Mouse (Mus musculus) hindbrain, embryonic 15.5 days (tissue): Measurements from ENCODE around the gene Mrpl42. TPM values are rescaled to one million over a fixed set of nuclear protein-coding genes. Genes with fewer than 3 reads are reported as not detected.
A peak's percentile ranks its signal among the peaks of the same experiment; 100 is the strongest.

ENCODE experiments used
- ATAC-seq: fragments of 200-750 bp; cut with Nextera tagmentation; 2 replicates; pipeline ENCODE4 v1.8.0; 2017; ENCODE audit warnings: low read depth, moderate number of reproducible peaks, moderate TSS enrichment; ENCODE audit not compliant: low FRiP score
- H3K27ac ChIP-seq: fragments of 300-500 bp; sonication (generic); replicated peaks from 2 replicates; pipeline ENCODE4 v1.5.1; 2015; ENCODE audit warnings: mild to moderate bottlenecking, inconsistent platforms
- H3K27me3 ChIP-seq: fragments of 300-500 bp; sonication (generic); 2 replicates; pipeline ENCODE4 v1.6.1; 2015; ENCODE audit warnings: control low read depth, inconsistent platforms
- H3K36me3 ChIP-seq: fragments of 300-500 bp; sonication (generic); 2 replicates; pipeline ENCODE4 v1.6.1; 2015; ENCODE audit warnings: control low read depth, inconsistent platforms
- H3K4me1 ChIP-seq: fragments of 300-500 bp; sonication (generic); replicated peaks from 2 replicates; pipeline ENCODE4 v1.6.1; 2015; ENCODE audit warnings: control low read depth, inconsistent platforms
- H3K4me2 ChIP-seq: fragments of 300-500 bp; sonication (generic); 2 replicates; pipeline ENCODE4 v1.6.1; 2015; ENCODE audit warnings: moderate library complexity, mild to moderate bottlenecking, inconsistent platforms
- H3K4me3 ChIP-seq: fragments of 300-500 bp; sonication (generic); 2 replicates; pipeline ENCODE4 v1.5.1; 2015; ENCODE audit warnings: mild to moderate bottlenecking, inconsistent platforms
- H3K9ac ChIP-seq: fragments of 300-500 bp; sonication (generic); 2 replicates; pipeline ENCODE4 v1.6.1; 2015; ENCODE audit warnings: inconsistent platforms
- H3K9me3 ChIP-seq: fragments of 300-500 bp; sonication (generic); 2 replicates; pipeline ENCODE4 v1.6.1; 2016; ENCODE audit warnings: control low read depth, inconsistent platforms
- WGBS: fragments of 180-500 bp; shearing (Covaris S2); methylation state at CpG from one replicate; pipeline ENCODE4 v1.1.7; 2015; 5-methylcytosine and 5-hydroxymethylcytosine counted together
- polyA plus RNA-seq: library from polyadenylated mRNA; unstranded; fragments of >200 nt; fragmentation: Nextera tagmentation; extraction: Ambion mirVana; gene quantifications from 2 replicates; pipeline ENCODE4 v1.2.1, GENCODE M21; 2015

The Mrpl42 gene
- polyA plus RNA-seq, 1 experiment from 2014 or later, result 257 TPM

DNA sequence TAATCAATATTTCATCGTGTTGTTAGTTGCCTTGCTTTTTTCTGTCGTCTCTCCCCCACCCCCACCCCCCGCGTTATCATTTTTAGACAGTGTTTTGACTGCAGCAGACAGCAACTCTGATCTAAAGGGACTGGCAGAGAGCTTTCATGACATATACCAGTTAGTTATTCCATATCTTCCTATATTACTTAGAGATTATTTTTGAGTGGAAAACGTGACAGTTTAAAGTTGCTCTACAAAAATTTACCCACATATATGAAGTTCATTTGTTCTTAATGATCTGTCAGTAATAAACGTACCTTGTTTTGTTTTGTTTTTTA is 34.4 kb upstream of the Mrpl42 start:
- no peak overlapping the region for H3K27ac ChIP-seq
- H3K36me3 ChIP-seq, result no peaks in the 10 kb centered on the region
- ATAC-seq, result no peak
- H3K4me1 ChIP-seq, result 0 out of 2 replicates have a peak, but pooled peaks cover 3% of the 10 kb centered on the region
- H3K27me3 ChIP-seq, result no peaks in the 10 kb centered on the region
- no peaks in the 10 kb centered on the region for H3K9me3 ChIP-seq
- no peak overlapping the region for H3K9ac ChIP-seq
- H3K4me2 ChIP-seq, result no peak overlapping the region
- H3K4me3 ChIP-seq, result no peak overlapping the region
- WGBS, result 87% methylated on average over 6 of the region's 6 CpGs

DNA sequence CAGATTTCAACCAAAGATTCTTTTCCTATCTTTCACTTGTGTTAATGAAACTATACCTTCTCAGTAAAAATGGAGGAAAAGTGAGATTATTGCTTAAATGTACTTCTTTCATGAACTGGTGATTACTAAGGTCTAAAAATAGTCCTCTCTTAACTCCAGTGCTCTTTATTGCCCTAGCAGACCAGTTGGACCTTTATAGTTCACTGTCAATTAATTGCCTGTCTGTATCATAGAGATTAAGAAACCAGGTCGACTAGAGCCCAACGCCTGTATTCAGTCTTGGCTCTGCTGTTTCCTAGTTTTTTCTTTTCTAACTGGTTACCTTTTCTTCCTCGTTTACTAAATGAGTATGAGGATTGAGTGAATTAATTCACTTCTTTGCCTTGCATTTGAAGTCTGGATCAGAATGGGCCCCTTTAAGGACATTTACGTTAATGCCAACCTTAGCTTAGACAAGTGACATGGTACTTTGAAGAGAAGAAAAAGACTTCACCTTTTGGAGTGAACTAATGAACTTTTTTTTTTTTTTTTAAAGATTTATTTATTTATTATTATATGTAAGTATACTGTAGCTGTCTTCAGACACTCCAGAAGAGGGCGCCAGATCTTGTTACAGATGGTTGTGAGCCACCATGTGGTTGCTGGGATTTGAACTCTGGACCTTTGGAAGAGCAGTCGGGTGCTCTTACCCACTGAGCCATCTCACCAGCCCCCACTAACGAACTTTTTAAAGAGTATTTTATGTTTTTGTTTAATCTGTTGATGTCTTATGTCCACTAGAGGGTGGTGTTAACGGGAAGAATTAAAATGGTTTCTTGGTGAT is 33.9 kb upstream of the Mrpl42 start:
- WGBS, result 90% methylated on average over 8 of the region's 8 CpGs
- no peaks in the 10 kb centered on the region for H3K36me3 ChIP-seq
- H3K27me3 ChIP-seq, result no peaks in the 10 kb centered on the region
- no peak for ATAC-seq
- H3K4me1 ChIP-seq, result peaks cover 7% of the 10 kb centered on the region; the same call in 1 of the 2 replicates
- no peaks in the 10 kb centered on the region for H3K9me3 ChIP-seq
- no peak overlapping the region for H3K4me2 ChIP-seq
- no peak overlapping the region for H3K9ac ChIP-seq
- no peak overlapping the region for H3K4me3 ChIP-seq
- no peak overlapping the region for H3K27ac ChIP-seq

DNA sequence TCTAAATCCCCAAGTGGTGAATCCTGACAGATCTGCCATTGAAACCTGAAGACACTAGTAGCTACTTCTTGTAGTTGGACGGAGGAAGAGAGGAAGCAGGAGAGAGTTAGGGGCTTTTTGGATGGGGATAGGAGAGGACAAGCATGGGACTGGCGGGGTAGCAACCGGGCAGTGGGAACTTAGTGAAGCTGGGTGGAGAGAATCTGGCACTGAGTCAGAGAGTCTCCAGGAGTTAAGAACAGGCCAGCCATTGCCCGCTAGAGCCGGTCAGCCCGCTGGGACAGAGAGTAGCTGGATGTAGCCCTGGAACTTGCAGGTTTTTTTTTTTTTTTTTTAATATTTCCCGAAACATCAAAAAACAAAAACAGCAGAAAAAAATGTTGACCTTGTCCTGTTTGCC is 31.6 kb upstream of the Mrpl42 start:
- no peak overlapping the region for H3K27ac ChIP-seq
- H3K27me3 ChIP-seq, result no peaks in the 10 kb centered on the region
- no peaks in the 10 kb centered on the region for H3K9me3 ChIP-seq
- no peak overlapping the region for H3K9ac ChIP-seq
- 81% methylated on average over 7 of the region's 7 CpGs for WGBS
- H3K4me3 ChIP-seq, result no peak overlapping the region
- no peaks in the 10 kb centered on the region for H3K36me3 ChIP-seq
- no peak for ATAC-seq
- peaks cover 11% of the 10 kb centered on the region; the same call in 1 of the 2 replicates for H3K4me1 ChIP-seq
- H3K4me2 ChIP-seq, result no peak overlapping the region

DNA sequence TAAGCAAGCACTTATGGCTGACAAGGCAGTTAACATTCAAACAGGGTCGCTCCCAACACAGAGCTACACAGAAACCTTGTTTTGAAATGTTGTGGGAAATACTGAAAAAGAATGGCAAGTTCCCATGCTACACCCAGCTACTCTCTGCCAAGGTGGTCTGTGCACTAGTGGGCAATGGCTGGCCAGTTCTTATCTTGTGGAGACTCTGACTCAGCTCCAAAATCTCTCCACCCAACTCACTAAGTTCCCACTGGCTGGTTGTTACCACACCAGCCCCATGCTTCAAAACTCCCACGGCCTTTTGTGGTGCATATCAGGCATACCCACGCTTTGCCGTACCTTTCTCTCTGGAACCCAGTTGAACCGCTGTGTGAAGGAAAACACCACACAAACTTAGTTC is 31.2 kb upstream of the Mrpl42 start:
- no peak overlapping the region for H3K27ac ChIP-seq
- no peak overlapping the region for H3K4me2 ChIP-seq
- no peak for ATAC-seq
- H3K27me3 ChIP-seq, result no peaks in the 10 kb centered on the region
- H3K36me3 ChIP-seq, result no peaks in the 10 kb centered on the region
- WGBS, result 96% methylated on average over 5 of the region's 5 CpGs
- no peak overlapping the region for H3K4me3 ChIP-seq
- H3K9me3 ChIP-seq, result no peaks in the 10 kb centered on the region
- H3K9ac ChIP-seq, result no peak overlapping the region
- peaks cover 11% of the 10 kb centered on the region; the same call in 1 of the 2 replicates for H3K4me1 ChIP-seq

DNA sequence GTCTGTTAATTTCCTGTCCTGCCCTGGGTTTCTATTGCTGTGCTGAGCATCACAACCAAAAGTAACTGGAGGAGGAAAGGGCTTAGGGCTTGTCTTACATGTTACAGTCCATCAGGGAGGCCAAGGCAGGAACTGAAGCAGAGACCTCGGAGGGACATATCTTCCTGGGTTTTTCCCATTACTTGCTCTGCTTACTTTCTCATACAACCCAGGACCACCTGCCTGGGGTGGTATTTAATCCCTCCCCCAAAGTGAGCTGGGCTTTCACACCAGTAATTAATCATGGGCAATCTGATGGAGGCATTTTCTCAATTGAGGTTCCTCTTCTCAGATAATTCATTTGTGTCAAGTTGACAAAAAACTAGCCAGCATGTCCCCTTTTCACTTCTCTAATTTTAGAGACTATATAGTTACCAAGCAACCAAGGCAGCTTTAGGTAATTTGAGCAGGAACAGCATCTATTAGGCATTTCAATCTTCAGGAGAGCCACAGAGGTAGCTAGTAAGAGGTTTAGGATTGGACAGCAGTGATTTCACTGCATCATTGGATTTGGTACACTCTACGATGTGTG is 28.9 kb upstream of the Mrpl42 start:
- H3K9me3 ChIP-seq, result no peaks in the 10 kb centered on the region
- no peak overlapping the region for H3K9ac ChIP-seq
- no peak overlapping the region for H3K4me2 ChIP-seq
- no peak for ATAC-seq
- H3K27ac ChIP-seq, result no peak overlapping the region
- no peaks in the 10 kb centered on the region for H3K27me3 ChIP-seq
- peaks cover 13% of the 10 kb centered on the region; the same call in 1 of the 2 replicates for H3K4me1 ChIP-seq
- 40% methylated on average over 2 of the region's 2 CpGs for WGBS
- H3K4me3 ChIP-seq, result no peak overlapping the region
- no peaks in the 10 kb centered on the region for H3K36me3 ChIP-seq

DNA sequence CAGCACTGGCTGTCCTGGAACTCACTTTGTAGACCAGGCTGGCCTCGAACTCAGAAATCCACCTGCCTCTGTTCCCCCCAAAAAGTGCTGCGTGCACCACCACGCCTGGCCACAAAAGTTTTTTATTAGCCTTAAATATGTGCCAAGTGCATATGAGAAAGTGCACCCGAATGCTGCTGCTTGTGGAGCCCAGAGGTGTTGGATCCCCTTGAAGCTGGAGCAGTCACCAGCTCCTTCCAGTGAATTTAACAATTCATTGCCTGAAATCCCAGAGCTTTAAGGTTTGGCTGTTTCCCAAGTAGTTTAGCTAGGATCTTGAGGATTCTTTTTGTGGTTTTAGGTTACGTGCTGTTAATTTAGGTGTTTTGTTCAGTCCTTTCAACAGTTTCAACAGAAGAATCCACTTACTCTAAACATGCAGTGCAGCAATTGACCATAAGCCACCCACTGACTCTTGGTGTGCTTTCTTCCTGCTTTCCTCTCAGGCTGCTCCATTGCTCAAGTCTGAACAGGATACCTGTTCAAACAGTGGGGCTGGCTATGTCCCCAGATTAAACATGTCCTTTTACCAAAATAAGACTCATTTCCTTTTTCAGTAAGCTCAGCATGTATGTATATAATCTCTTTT is 24.9 kb upstream of the Mrpl42 start:
- no peak overlapping the region for H3K27ac ChIP-seq
- H3K4me3 ChIP-seq, result no peak overlapping the region
- H3K4me1 ChIP-seq, result peaks cover 13% of the 10 kb centered on the region; the same call in 1 of the 2 replicates
- 82% methylated on average over 5 of the region's 5 CpGs for WGBS
- no peak for ATAC-seq
- no peak overlapping the region for H3K4me2 ChIP-seq
- no peaks in the 10 kb centered on the region for H3K36me3 ChIP-seq
- H3K9ac ChIP-seq, result no peak overlapping the region
- no peaks in the 10 kb centered on the region for H3K27me3 ChIP-seq
- H3K9me3 ChIP-seq, result no peaks in the 10 kb centered on the region

DNA sequence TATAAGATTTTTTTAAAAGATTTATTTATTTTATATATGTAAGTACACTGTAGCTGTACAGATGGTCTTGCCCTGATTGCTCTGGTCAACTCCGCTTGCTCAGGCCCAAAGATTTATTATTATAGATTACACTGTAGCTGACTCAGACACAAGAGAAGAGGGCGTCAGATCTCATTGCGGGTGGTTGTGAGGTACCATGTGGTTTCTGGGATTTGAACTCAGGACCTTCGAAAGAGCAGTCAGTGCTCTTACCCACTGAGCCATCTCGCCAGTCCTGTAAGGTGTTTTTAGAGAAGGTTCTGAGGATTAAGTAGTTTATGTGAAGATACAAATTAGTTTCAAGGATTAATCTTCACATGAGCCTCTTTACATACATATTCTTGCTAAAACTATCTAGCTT is 24.1 kb upstream of the Mrpl42 start:
- ATAC-seq, result no peak
- Histone ChIP-seq H3K27me3 (no peaks in the 10 kb centered on the region), H3K4me1 (peaks cover 9% of the 10 kb centered on the region; the same call in 1 of the 2 replicates), H3K4me3 (no peak overlapping the region), H3K9ac (no peak overlapping the region), H3K27ac (no peak overlapping the region), H3K4me2 (no peak overlapping the region), H3K9me3 (no peaks in the 10 kb centered on the region), H3K36me3 (no peaks in the 10 kb centered on the region)
- 96% methylated on average over 5 of the region's 5 CpGs for WGBS

GRCm38 (mm10) chr10:95525037-95525675 is 23.4 kb upstream of the Mrpl42 start:
- Histone ChIP-seq H3K9ac (no peak overlapping the region), H3K9me3 (no peaks in the 10 kb centered on the region), H3K27ac (no peak overlapping the region), H3K4me2 (no peak overlapping the region), H3K4me1 (0 out of 2 replicates have a peak, but pooled peaks cover 3% of the 10 kb centered on the region), H3K27me3 (no peaks in the 10 kb centered on the region), H3K36me3 (no peaks in the 10 kb centered on the region), H3K4me3 (no peak overlapping the region)
- ATAC-seq, result no peak
- WGBS, result 80% methylated on average over 6 of the region's 6 CpGs

GRCm38 (mm10) chr10:95517656-95518055 is 15.9 kb upstream of the Mrpl42 start:
- H3K4me2 ChIP-seq, result no peak overlapping the region
- no peaks in the 10 kb centered on the region for H3K36me3 ChIP-seq

GRCm38 (mm10) chr10:95515293-95515931 is 13.7 kb upstream of the Mrpl42 start:
- Histone ChIP-seq H3K27ac (peak overlapping the region; percentile 94), H3K36me3 (no peaks in the 10 kb centered on the region), H3K9ac (peak overlapping the region; percentile 91), H3K4me1 (peaks cover 33% of the 10 kb centered on the region), H3K4me2 (peak overlapping the region; percentile 75), H3K27me3 (no peaks in the 10 kb centered on the region), H3K9me3 (no peaks in the 10 kb centered on the region), H3K4me3 (peak overlapping the region; percentile 91)
- no peak for ATAC-seq
- under 1% methylated on average over 74 of the region's 80 CpGs for WGBS

More at GRCm38 (mm10) chr10:95517656-95518055, 15.9 kb upstream of the Mrpl42 start:
- 91% methylated on average over 6 of the region's 6 CpGs for WGBS
- H3K9me3 ChIP-seq, result no peaks in the 10 kb centered on the region
- H3K27me3 ChIP-seq, result no peaks in the 10 kb centered on the region
- no peak overlapping the region for H3K9ac ChIP-seq
- no peak overlapping the region for H3K27ac ChIP-seq
- ATAC-seq, result no peak
- H3K4me3 ChIP-seq, result no peak overlapping the region
- H3K4me1 ChIP-seq, result peaks cover 33% of the 10 kb centered on the region

GRCm38 (mm10) chr10:95514656-95515292 is 13.0 kb upstream of the Mrpl42 start, which contains the start of gene Ube2n:
Gene Ube2n (plus strand): TSS chr10:95515145.
- Histone ChIP-seq H3K9ac (peak within 1 kb of the TSS; percentile 91), H3K4me1 (peaks cover 29% of the 10 kb centered on the region), H3K4me3 (peak within 1 kb of the TSS; percentile 91), H3K27me3 (no peaks in the 10 kb centered on the region), H3K9me3 (no peaks in the 10 kb centered on the region), H3K27ac (peak within 1 kb of the TSS; percentile 94), H3K4me2 (peak within 1 kb of the TSS; percentile 75), H3K36me3 (no peaks in the 10 kb centered on the region)
- peak; percentile 97 for ATAC-seq
- WGBS, result under 1% methylated on average over 78 of the region's 81 CpGs
